In the genomic region with DNA sequence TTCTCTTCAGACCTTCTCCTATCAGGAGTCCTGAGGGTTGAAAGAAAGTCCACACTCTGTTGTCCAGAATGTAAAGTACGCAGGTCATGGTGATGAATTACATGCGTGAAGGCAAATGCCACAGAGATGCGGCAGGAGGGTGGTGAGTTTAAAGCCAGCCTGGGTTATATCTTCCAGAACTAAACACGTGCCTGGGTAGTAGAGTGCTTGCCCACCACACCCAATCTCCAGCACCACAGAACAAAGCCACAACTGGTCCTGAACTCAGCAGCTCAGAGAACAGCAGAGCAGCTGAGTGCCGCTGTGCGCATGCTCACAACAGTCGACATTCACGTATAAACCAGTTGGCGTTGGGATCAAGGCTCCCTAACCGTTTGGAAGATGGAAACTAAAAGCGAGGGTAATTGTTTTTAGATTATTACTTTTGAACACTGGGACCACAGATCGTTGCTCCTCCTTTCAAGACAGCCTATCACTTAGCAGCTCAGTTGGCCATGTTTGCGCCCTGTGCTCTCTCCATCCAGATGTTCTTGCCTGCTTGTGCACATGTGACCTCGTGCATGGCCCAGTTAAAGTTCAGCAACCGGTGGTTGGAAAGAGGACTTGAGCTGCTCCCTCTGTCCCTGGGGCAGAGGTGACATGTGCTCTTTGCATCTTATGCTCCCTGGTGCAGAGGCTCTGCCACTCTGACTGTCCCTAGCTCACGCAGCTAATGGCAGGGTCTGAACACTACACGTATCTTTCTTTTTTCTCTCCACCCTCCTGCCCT, we compare ENCODE assay signal across 33 mouse cellular contexts. TPM values are rescaled to one million over a fixed set of nuclear protein-coding genes. Genes with fewer than 3 reads are reported as not detected.
A peak's percentile ranks its signal among the peaks of the same experiment; 100 is the strongest.
DNase-seq lines count a peak whose midpoint lies in the region; ATAC-seq lines count a peak whose summit lies in the region.
"Had no signal": no experiment of that assay in that cellular context is flagged by ENCODE, and none has a peak within 500 bp of the region (broad histone marks: within the 10 kb centered on the region; RNA-seq: fewer than 3 reads in every experiment).

No protein-coding gene starts in this region.

- peaks cover 31% of the 10 kb centered on the region for H3K4me1 ChIP-seq in heart, embryonic 15.5 days (replicated peaks)
- H3K4me1 ChIP-seq: lung, embryonic 15.5 days had no signal

- no peaks in the 10 kb centered on the region for H3K27me3 ChIP-seq in heart, embryonic 15.5 days
- H3K27me3 ChIP-seq: lung, embryonic 15.5 days had no signal

- intact Hi-C loops in heart, postnatal 25 days (cut with DNase I): no loop called here

- no peak for ATAC-seq in heart, embryonic 15.5 days (replicated peaks; ENCODE audit: insufficient number of reproducible peaks, insufficient read depth, low FRiP score, low read depth)
- ATAC-seq: forebrain, embryonic 14.5 days; inflammation-experienced regulatory T-cells, adult 6 months; midbrain, embryonic 16.5 days had no signal

- peak overlapping the region; percentile 41 for H3K27ac ChIP-seq in heart, embryonic 15.5 days
- H3K27ac ChIP-seq: hindbrain, embryonic 14.5 days; lung, embryonic 15.5 days; stomach, postnatal 0 days had no signal

- WGBS in heart, embryonic 15.5 days: 81% methylated on average over 17 of the region's 17 CpGs

- H3K9me3 ChIP-seq in heart, embryonic 15.5 days (replicated peaks): no peaks in the 10 kb centered on the region
- H3K9me3 ChIP-seq: G1E; lung, embryonic 15.5 days had no signal

- peak; percentile 62 for DNase-seq in gastrocnemius, adult 18-20 months (ENCODE audit: low spot score)
- DNase-seq in gastrocnemius, postnatal 10 days: no peak
- DNase-seq in heart, adult 18-20 months: peak; percentile 62 to 75
- no peak for DNase-seq in heart, postnatal 25 days (ENCODE audit: low spot score)
- DNase-seq in heart, postnatal 4 days: no peak
- no peak for DNase-seq in cerebellum, postnatal 4 days (ENCODE audit: low spot score in 2 of 2)
- DNase-seq in spleen, postnatal 14 days (ENCODE audit: low spot score in 2 of 2): no peak
- DNase-seq: adrenal gland, postnatal 10 days; cerebellum, adult 8-10 months; cerebellum, postnatal 25 days; kidney, adult 11 months; kidney, postnatal 25 days; liver; right cerebral cortex, postnatal 25 days; spleen, adult 18-20 months; thymus, adult 18-20 months; thymus, postnatal 25 days had no signal

- no peak overlapping the region for H3K4me3 ChIP-seq in heart, embryonic 15.5 days
- H3K4me3 ChIP-seq: lung, embryonic 15.5 days had no signal

- no peak overlapping the region for H3K4me2 ChIP-seq in heart, embryonic 15.5 days
- H3K4me2 ChIP-seq: hindbrain, embryonic 14.5 days; lung, embryonic 15.5 days; midbrain, embryonic 11.5 days had no signal

- no peaks in the 10 kb centered on the region for H3K36me3 ChIP-seq in heart, embryonic 15.5 days
- H3K36me3 ChIP-seq: G1E; lung, embryonic 15.5 days had no signal

- H3K9ac ChIP-seq in heart, embryonic 15.5 days: no peak overlapping the region; the same call in 1 of the 2 replicates
- H3K9ac ChIP-seq: hindbrain, embryonic 14.5 days; lung, embryonic 15.5 days had no signal

RNA-seq across cellular contexts. Expression of gene Asb2, which starts 5.9 kb away (rescaled TPM):
- total RNA-seq in gastrocnemius, adult 18-20 months (2021): 100 to 1,000 TPM; 852 to 871 TPM
- 100 to 1,000 TPM; 104 to 141 TPM for total RNA-seq in gastrocnemius, postnatal 10 days (2021)
- total RNA-seq in heart, adult 18-20 months (2021): 100 to 1,000 TPM; 561 to 602 TPM
- total RNA-seq in heart, postnatal 25 days (2021): 100 to 1,000 TPM; 497 to 569 TPM
- 194 and 219 TPM in 2 replicates for polyA plus RNA-seq in heart, embryonic 15.5 days (2015; fragmentation: Nextera tagmentation; extraction: Ambion mirVana)
- total RNA-seq in heart, postnatal 4 days (2021): 100 to 1,000 TPM; 330 to 353 TPM
- total RNA-seq: hematopoietic stem cell, adult 5-6 weeks; neutrophil, adult 5-6 weeks had no signal
- polyA plus RNA-seq: G1E had no signal

RNA-seq across cellular contexts. Expression of gene Otub2, which starts 26.8 kb away (rescaled TPM):
- 10 to 100 TPM; 11.2 to 15.5 TPM for total RNA-seq in gastrocnemius, adult 18-20 months (2021)
- total RNA-seq in gastrocnemius, postnatal 10 days (2021): 1 to 10 TPM; 3.5 to 3.7 TPM
- total RNA-seq in heart, adult 18-20 months (2021): 1 to 10 TPM; 3.4 to 3.9 TPM
- 1 to 10 TPM; 4.4 to 4.9 TPM for total RNA-seq in heart, postnatal 25 days (2021)
- polyA plus RNA-seq in heart, embryonic 15.5 days (2015; fragmentation: Nextera tagmentation; extraction: Ambion mirVana): 9.9 and 11.2 TPM in 2 replicates
- total RNA-seq in heart, postnatal 4 days (2021): 1 to 10 TPM; 3.7 to 4.2 TPM

RNA-seq across cellular contexts. Expression of gene 9330161L09Rik, which starts 45.9 kb away (rescaled TPM):
- 1 to 10 TPM in 1 of 2 experiments, under 1 TPM in 1; 0.62 to 1.1 TPM for total RNA-seq in gastrocnemius, adult 18-20 months (2021)
- under 1 TPM; 0.80 to 0.88 TPM for total RNA-seq in gastrocnemius, postnatal 10 days (2021)
- total RNA-seq in heart, adult 18-20 months (2021): 1 to 10 TPM; 1.2 to 1.6 TPM
- 1 to 10 TPM; 1.2 to 1.3 TPM for total RNA-seq in heart, postnatal 25 days (2021)
- polyA plus RNA-seq in heart, embryonic 15.5 days (2015; fragmentation: Nextera tagmentation; extraction: Ambion mirVana): 0.19 and 0.42 TPM in 2 replicates
- 1 to 10 TPM; 2.5 to 3.3 TPM for total RNA-seq in heart, postnatal 4 days (2021)
- polyA plus RNA-seq: lung, embryonic 15.5 days had no signal

RNA-seq across cellular contexts. Expression of gene Fam181a, which starts 50.9 kb away (rescaled TPM):
- total RNA-seq in gastrocnemius, adult 18-20 months (2021): not detected
- total RNA-seq in gastrocnemius, postnatal 10 days (2021): not detected
- not detected for total RNA-seq in heart, adult 18-20 months (2021)
- total RNA-seq in heart, postnatal 25 days (2021): not detected
- polyA plus RNA-seq in heart, embryonic 15.5 days (2015; fragmentation: Nextera tagmentation; extraction: Ambion mirVana): not detected in 2 replicates
- total RNA-seq in heart, postnatal 4 days (2021): not detected
- total RNA-seq: adrenal gland, postnatal 10 days; hematopoietic stem cell, adult 5-6 weeks; megakaryocyte, adult 5-6 weeks; neutrophil, adult 5-6 weeks had no signal
- polyA plus RNA-seq: C2C12; G1E; inflammation-experienced regulatory T-cells, adult 6 months; kidney, embryonic 14.5 days; limb, embryonic 11.5 days; liver, embryonic 16.5 days; lung, embryonic 15.5 days; stomach, postnatal 0 days had no signal

Comparison
In these comparisons a context has a peak if more than half of its experiments do, and no peak if none do; other contexts are left out.
1. DNase-seq: peak in gastrocnemius, adult 18-20 months (single experiment) and heart, adult 18-20 months (2 of 2); none in gastrocnemius, postnatal 10 days (single experiment), heart, postnatal 25 days (single experiment), heart, postnatal 4 days (single experiment), cerebellum, postnatal 4 days (0 of 2) and spleen, postnatal 14 days (0 of 2).